Mouse (Mus musculus): Measurements from ENCODE around the gene Hk3. TPM values are rescaled to one million over a fixed set of nuclear protein-coding genes. Genes with fewer than 3 reads are reported as not detected.

Gene Hk3
- 0.55 and 0.85 TPM in 2 replicates for polyA plus RNA-seq (2016; fragmentation: Nextera tagmentation; extraction: Ambion mirVana)

DNA sequence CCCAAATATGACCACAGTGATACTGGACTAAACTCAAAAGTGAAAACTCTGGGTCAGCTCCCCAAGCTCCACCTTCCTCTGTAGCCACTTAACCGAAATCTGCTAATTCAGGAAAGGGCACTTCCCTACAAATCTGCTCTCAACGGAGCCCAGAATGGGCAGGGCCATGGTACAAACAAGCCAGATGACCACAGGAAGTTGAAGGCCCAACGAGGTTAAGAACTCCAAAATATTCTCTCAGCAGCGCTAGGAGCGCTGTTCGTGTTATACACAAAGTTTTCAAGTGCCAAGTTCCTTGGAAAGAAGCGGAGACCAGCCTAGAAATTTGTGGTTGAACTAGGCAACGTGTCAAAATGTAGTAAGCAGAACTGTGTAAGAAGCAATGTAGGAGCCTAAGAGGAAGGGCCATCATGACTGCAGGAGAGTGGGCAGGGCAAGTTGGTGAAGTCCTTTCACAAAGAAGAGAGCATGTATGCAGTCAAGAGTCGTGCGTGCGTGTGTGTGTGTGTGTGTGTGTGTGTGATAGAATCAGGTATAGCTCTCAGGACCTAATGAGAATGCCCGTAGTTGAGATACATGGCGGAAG lies at the start of gene Hk3:
Gene Hk3 (minus strand): TSS at position 192 of the 586 bp plus-strand sequence.
- Histone ChIP-seq H3K36me3 (peaks cover 7% of the 10 kb centered on the region), H3K4me1 (replicated peaks) (peaks cover 22% of the 10 kb centered on the region), H3K27ac (no peak within 1 kb of the TSS), H3K27me3 (ENCODE audit: insufficient read depth, poor library complexity, severe bottlenecking) (peaks cover 24% of the 10 kb centered on the region), H3K4me3 (no peak within 1 kb of the TSS), H3K9me3 (no peaks in the 10 kb centered on the region)
- no peak for DNase-seq (ENCODE audit: low spot score)
- 89% methylated on average over 13 of the region's 13 CpGs for WGBS

GRCm38 (mm10) chr13:55069719-55070118 lies 48.5 kb upstream of the Hk3 start:
- H3K27ac ChIP-seq, result no peak overlapping the region
- 61% methylated on average over 7 of the region's 7 CpGs for WGBS
- H3K9me3 ChIP-seq, result no peaks in the 10 kb centered on the region
- no peaks in the 10 kb centered on the region for H3K36me3 ChIP-seq
- H3K4me1 ChIP-seq (replicated peaks), result no peaks in the 10 kb centered on the region
- no peak for DNase-seq (ENCODE audit: low spot score)
- no peaks in the 10 kb centered on the region for H3K27me3 ChIP-seq (ENCODE audit: insufficient read depth, poor library complexity, severe bottlenecking)
- H3K4me3 ChIP-seq, result no peak overlapping the region

DNA sequence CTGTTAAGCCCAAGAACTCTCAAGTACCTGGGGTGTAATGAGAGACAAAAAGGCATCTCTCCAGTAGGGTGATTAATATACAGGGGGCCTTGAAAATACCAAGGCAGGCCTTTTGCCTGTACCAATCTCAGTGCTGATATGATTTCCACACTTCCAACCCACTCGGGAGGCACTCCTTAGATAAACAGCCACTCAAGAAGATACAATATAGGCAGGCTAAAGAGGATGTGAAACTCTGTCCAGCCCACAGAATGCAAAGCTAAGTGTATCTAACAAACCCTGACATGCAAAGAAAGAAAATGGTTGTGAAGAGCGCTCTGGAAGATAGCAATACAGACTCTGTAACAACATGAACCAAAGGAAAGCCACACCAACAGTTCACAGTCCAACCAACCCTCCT lies 42.1 kb upstream of the Hk3 start:
- Histone ChIP-seq H3K4me1 (replicated peaks) (no peaks in the 10 kb centered on the region), H3K27me3 (ENCODE audit: insufficient read depth, poor library complexity, severe bottlenecking) (no peaks in the 10 kb centered on the region), H3K27ac (no peak overlapping the region), H3K36me3 (peaks cover 7% of the 10 kb centered on the region), H3K9me3 (no peaks in the 10 kb centered on the region), H3K4me3 (no peak overlapping the region)
- 92% methylated on average over 2 of the region's 2 CpGs for WGBS
- no peak for DNase-seq (ENCODE audit: low spot score)

- Histone ChIP-seq H3K4me3 (no peak overlapping the region), H3K9me3 (no peaks in the 10 kb centered on the region), H3K4me1 (replicated peaks) (no peaks in the 10 kb centered on the region), H3K27ac (no peak overlapping the region), H3K36me3 (peaks cover 34% of the 10 kb centered on the region), H3K27me3 (ENCODE audit: insufficient read depth, poor library complexity, severe bottlenecking) (no peaks in the 10 kb centered on the region)
- 95% methylated on average over 2 of the region's 2 CpGs for WGBS
- DNase-seq (ENCODE audit: low spot score), result peak; percentile 9
These were observed 36.9 kb upstream of the Hk3 start for GRCm38 (mm10) chr13:55058042-55058441.

DNA sequence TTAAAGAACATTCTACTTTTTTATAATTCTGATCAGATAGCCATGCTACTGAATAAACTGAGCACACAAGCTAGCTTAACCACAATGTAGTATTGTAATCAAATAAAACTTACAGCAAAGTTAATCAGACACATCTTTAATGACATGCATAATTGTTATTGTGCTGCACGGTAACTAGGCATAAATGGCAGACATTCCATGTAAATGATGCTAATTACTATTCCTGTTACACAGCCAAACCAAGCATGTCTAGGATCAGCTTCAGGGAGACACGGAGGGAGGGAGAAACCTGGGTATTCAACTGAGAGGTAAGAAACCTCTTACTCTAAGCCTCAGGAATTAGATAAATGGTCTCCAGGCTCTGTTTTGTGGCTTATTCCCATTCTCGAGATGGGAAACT lies 26.5 kb upstream of the Hk3 start:
- H3K4me3 ChIP-seq, result no peak overlapping the region
- no peak for DNase-seq (ENCODE audit: low spot score)
- H3K4me1 ChIP-seq (replicated peaks), result no peaks in the 10 kb centered on the region
- WGBS, result 83% methylated on average over 3 of the region's 3 CpGs
- no peak overlapping the region for H3K27ac ChIP-seq
- peaks cover 25% of the 10 kb centered on the region for H3K36me3 ChIP-seq
- no peaks in the 10 kb centered on the region for H3K9me3 ChIP-seq
- no peaks in the 10 kb centered on the region for H3K27me3 ChIP-seq (ENCODE audit: insufficient read depth, poor library complexity, severe bottlenecking)

- no peak overlapping the region for H3K27ac ChIP-seq
- peaks cover 10% of the 10 kb centered on the region for H3K36me3 ChIP-seq
- H3K4me3 ChIP-seq, result no peak overlapping the region
- H3K9me3 ChIP-seq, result no peaks in the 10 kb centered on the region
- H3K4me1 ChIP-seq (replicated peaks), result no peaks in the 10 kb centered on the region
- H3K27me3 ChIP-seq (ENCODE audit: insufficient read depth, poor library complexity, severe bottlenecking), result no peaks in the 10 kb centered on the region
- DNase-seq (ENCODE audit: low spot score), result no peak
- WGBS, result 95% methylated on average over 2 of the region's 2 CpGs
These were observed 18.8 kb upstream of the Hk3 start for GRCm38 (mm10) chr13:55040016-55040415.

- Histone ChIP-seq H3K27me3 (ENCODE audit: insufficient read depth, poor library complexity, severe bottlenecking) (0 out of 2 replicates have a peak, but pooled peaks cover 9% of the 10 kb centered on the region), H3K4me3 (no peak overlapping the region), H3K9me3 (no peaks in the 10 kb centered on the region), H3K27ac (no peak overlapping the region), H3K36me3 (peaks cover 24% of the 10 kb centered on the region), H3K4me1 (replicated peaks) (peaks cover 16% of the 10 kb centered on the region)
- WGBS, result 95% methylated on average over 2 of the region's 2 CpGs
- no peak for DNase-seq (ENCODE audit: low spot score)
These were observed 3.0 kb upstream of the Hk3 start for GRCm38 (mm10) chr13:55024215-55024614.

DNA sequence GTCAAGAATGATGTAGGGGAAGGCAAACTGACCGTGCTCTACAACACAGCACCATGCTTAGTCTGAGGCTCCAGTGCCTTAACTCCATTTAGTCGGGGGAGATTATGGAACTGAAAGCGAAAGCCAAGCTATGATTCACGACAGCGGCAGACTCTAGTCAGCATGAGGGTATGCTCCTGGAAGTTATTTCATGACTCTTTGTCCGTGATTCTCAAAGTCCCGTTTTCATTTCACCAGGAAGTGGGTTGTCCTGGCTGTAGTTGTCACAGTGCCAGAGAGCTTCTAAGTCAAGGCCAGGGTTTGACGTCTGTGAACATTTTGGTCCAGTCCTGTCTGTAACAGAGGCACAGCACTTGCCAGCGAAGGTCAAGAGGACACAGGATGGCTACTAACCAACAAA lies 1.5 kb upstream of the Hk3 start:
- Histone ChIP-seq H3K27me3 (ENCODE audit: insufficient read depth, poor library complexity, severe bottlenecking) (0 out of 2 replicates have a peak, but pooled peaks cover 14% of the 10 kb centered on the region), H3K27ac (no peak overlapping the region)
- WGBS, result 87% methylated on average over 9 of the region's 9 CpGs

GRCm38 (mm10) chr13:55022256-55022655 lies 1.1 kb upstream of the Hk3 start:
- no peak for DNase-seq (ENCODE audit: low spot score)

More for the DNA sequence above, 1.5 kb upstream of the Hk3 start:
- Histone ChIP-seq H3K4me3 (no peak overlapping the region), H3K4me1 (replicated peaks) (peaks cover 16% of the 10 kb centered on the region), H3K9me3 (no peaks in the 10 kb centered on the region), H3K36me3 (peaks cover 11% of the 10 kb centered on the region)
- no peak for DNase-seq (ENCODE audit: low spot score)

DNA sequence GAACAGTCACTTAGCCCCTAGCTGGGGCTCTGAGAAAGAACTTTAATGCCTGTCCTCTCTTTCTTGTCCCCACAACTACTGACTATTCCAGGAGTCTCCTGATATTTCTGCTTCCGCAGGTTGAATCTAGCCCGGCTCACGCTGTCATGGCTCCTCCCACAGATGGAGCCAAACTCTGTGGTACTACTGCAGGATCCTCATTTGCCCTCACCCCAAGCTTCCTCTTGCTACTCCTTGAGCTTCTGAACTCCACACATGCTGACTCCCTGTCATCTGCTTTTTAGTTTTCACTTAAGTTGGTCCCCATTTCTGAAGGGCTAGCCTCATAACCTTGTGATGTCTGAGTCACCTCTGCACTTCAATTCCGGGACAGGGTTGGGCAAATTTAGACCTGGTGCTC lies 1.1 kb downstream of the Hk3 start:
- Histone ChIP-seq H3K27me3 (ENCODE audit: insufficient read depth, poor library complexity, severe bottlenecking) (peaks cover 37% of the 10 kb centered on the region), H3K9me3 (no peaks in the 10 kb centered on the region), H3K36me3 (no peaks in the 10 kb centered on the region), H3K4me3 (no peak overlapping the region), H3K4me1 (replicated peaks) (peaks cover 28% of the 10 kb centered on the region), H3K27ac (no peak overlapping the region)
- DNase-seq (ENCODE audit: low spot score), result no peak
- 93% methylated on average over 4 of the region's 4 CpGs for whole genome bisulfite sequencing

More at GRCm38 (mm10) chr13:55022256-55022655, 1.1 kb upstream of the Hk3 start:
- H3K4me3 ChIP-seq, result no peak overlapping the region
- H3K36me3 ChIP-seq, result peaks cover 9% of the 10 kb centered on the region
- 49% methylated on average over 4 of the region's 4 CpGs for WGBS
- H3K27me3 ChIP-seq (ENCODE audit: insufficient read depth, poor library complexity, severe bottlenecking), result peaks cover 17% of the 10 kb centered on the region
- peaks cover 16% of the 10 kb centered on the region for H3K4me1 ChIP-seq (replicated peaks)
- no peaks in the 10 kb centered on the region for H3K9me3 ChIP-seq
- no peak overlapping the region for H3K27ac ChIP-seq

GRCm38 (mm10) chr13:55019181-55019580 lies 2.0 kb downstream of the Hk3 start:
- Histone ChIP-seq H3K27ac (no peak overlapping the region), H3K36me3 (no peaks in the 10 kb centered on the region), H3K27me3 (ENCODE audit: insufficient read depth, poor library complexity, severe bottlenecking) (peaks cover 45% of the 10 kb centered on the region), H3K9me3 (no peaks in the 10 kb centered on the region), H3K4me1 (replicated peaks) (peaks cover 37% of the 10 kb centered on the region), H3K4me3 (no peak overlapping the region)
- DNase-seq (ENCODE audit: low spot score), result no peak
- 64% methylated on average over 3 of the region's 3 CpGs for WGBS

DNA sequence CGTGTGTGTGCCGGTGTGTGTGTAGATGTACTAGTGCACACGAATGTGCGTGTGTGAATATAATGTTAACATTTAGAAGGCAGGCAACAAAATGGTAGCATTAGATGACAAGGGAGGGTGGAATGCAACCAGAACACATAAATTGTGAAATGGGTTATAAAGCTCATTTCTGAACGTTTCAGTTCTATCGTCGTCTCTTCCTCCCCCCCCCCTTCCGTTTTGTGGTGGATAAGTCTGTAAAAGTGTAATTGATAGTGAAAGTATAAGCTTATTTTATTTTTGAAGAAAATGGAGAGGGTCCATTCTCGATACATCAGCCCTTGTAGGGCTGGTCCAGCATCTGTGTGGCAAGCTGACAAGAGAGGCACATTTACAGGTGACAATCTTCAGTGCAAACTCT lies 2.5 kb downstream of the Hk3 start:
- no peak for DNase-seq (ENCODE audit: low spot score)
- 89% methylated on average over 9 of the region's 9 CpGs for WGBS

GRCm38 (mm10) chr13:55017898-55018599 lies 3.1 kb downstream of the Hk3 start:
- WGBS, result 81% methylated on average over 8 of the region's 8 CpGs
- peaks cover 54% of the 10 kb centered on the region for H3K27me3 ChIP-seq (ENCODE audit: insufficient read depth, poor library complexity, severe bottlenecking)

More for the DNA sequence above, 2.5 kb downstream of the Hk3 start:
- Histone ChIP-seq H3K4me1 (replicated peaks) (peaks cover 41% of the 10 kb centered on the region), H3K9me3 (no peaks in the 10 kb centered on the region), H3K36me3 (no peaks in the 10 kb centered on the region), H3K4me3 (no peak overlapping the region), H3K27ac (no peak overlapping the region), H3K27me3 (ENCODE audit: insufficient read depth, poor library complexity, severe bottlenecking) (peaks cover 49% of the 10 kb centered on the region)

More at GRCm38 (mm10) chr13:55017898-55018599, 3.1 kb downstream of the Hk3 start:
- DNase-seq (ENCODE audit: low spot score), result no peak
- no peaks in the 10 kb centered on the region for H3K36me3 ChIP-seq
- H3K27ac ChIP-seq, result no peak overlapping the region
- H3K4me1 ChIP-seq (replicated peaks), result peaks cover 45% of the 10 kb centered on the region
- H3K9me3 ChIP-seq, result no peaks in the 10 kb centered on the region
- H3K4me3 ChIP-seq, result no peak overlapping the region
